Mouse (Mus musculus) limb, embryonic 11.5 days (tissue): ENCODE results near the gene Sobp. TPM values are rescaled to one million over a fixed set of nuclear protein-coding genes. Genes with fewer than 3 reads are reported as not detected.

Experiments used
- ATAC-seq: fragments of 200-750 bp; cut with Nextera tagmentation; 2 replicates; pipeline ENCODE4 v1.8.0; 2017; ENCODE audit warnings: low read depth; ENCODE audit not compliant: insufficient number of reproducible peaks, low FRiP score, low TSS enrichment
- DNase-seq: peaks from one replicate; pipeline ENCODE4 v3.0.0-alpha.2; 2015; ENCODE audit warnings: low spot score
- H3K27ac ChIP-seq: fragments of 300-500 bp; sonication (generic); replicated peaks from 2 replicates; pipeline ENCODE4 v1.5.1; 2014; ENCODE audit warnings: low read depth, mild to moderate bottlenecking, low read length
- H3K27me3 ChIP-seq: fragments of 300-500 bp; sonication (generic); 2 replicates; pipeline ENCODE4 v1.6.1; 2014; ENCODE audit warnings: mild to moderate bottlenecking, low read length, mixed read lengths; ENCODE audit not compliant: control insufficient read depth, insufficient read depth
- H3K36me3 ChIP-seq: fragments of 300-500 bp; sonication (generic); 2 replicates; pipeline ENCODE4 v1.6.1; 2014; ENCODE audit warnings: mild to moderate bottlenecking, low read length, moderate library complexity, mixed read lengths; ENCODE audit not compliant: control insufficient read depth, insufficient read depth
- H3K4me1 ChIP-seq: fragments of 300-500 bp; sonication (generic); 2 replicates; pipeline ENCODE4 v1.6.1; 2014; ENCODE audit warnings: low read length, mixed read lengths; ENCODE audit not compliant: control insufficient read depth, insufficient read depth
- H3K4me2 ChIP-seq: fragments of 300-500 bp; sonication (generic); 2 replicates; pipeline ENCODE4 v1.6.1; 2014; ENCODE audit warnings: low read depth, mild to moderate bottlenecking, moderate library complexity; ENCODE audit not compliant: severe bottlenecking
- H3K4me3 ChIP-seq: fragments of 300-500 bp; sonication (generic); 2 replicates; pipeline ENCODE4 v1.5.1; 2014; ENCODE audit warnings: low read depth, low read length
- H3K9ac ChIP-seq: fragments of 300-500 bp; sonication (generic); 2 replicates; pipeline ENCODE4 v1.6.1; 2014; ENCODE audit warnings: mild to moderate bottlenecking, low read length
- H3K9me3 ChIP-seq: fragments of 300-500 bp; sonication (generic); 2 replicates; pipeline ENCODE4 v1.6.1; 2016; ENCODE audit warnings: low read length; ENCODE audit not compliant: control insufficient read depth
- WGBS: fragments of 180-500 bp; shearing (Covaris S2); extraction: QIAGEN DNeasy Blood & Tissue Kit; methylation state at CpG from one replicate; pipeline ENCODE4 v1.1.7; 2014; 5-methylcytosine and 5-hydroxymethylcytosine counted together
- polyA plus RNA-seq: library from polyadenylated mRNA; unstranded; fragments of >200 nt; fragmentation: Nextera tagmentation; extraction: Ambion mirVana; gene quantifications from 2 replicates; pipeline ENCODE4 v1.2.1, GENCODE M21; 2014

Sobp gene
- polyA plus RNA-seq, 1 experiment from 2014 or later, result 3.9 TPM

DNA sequence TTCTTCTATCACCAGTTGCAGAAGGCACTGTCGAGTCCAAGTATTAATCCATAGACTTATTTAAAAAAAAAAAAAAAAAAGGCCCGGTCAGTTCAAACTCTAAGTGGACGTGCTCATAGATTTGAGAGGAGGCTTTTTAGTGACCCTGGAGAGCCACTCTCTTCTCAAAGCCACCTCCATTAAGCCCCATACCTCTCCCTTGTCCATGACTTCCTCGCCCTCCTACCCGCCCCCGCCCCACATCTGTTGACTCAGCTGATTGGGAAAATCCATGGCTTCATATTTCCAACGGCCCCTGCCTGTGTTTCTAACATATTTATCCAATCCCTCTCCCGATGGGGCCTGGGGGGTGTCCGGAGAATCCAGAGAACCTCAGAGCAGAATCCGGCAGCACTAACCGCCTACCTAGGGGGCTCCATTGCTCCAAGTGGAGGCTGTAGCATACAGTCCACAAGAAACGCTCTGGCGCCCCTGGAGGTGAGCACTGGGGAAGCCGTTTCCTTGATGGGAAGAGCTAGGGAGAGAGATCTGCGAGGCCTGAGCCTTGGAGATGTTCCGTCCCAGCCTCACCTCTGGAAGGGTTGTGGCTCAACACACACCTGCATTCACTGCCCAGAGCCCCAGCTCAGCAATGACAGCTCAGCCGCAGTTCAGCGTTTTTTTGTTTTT lies 201.7 kb downstream of the Sobp start:
- Histone ChIP-seq H3K4me2 (no peak overlapping the region), H3K9me3 (no peaks in the 10 kb centered on the region), H3K9ac (no peak overlapping the region), H3K36me3 (no peaks in the 10 kb centered on the region), H3K4me3 (no peak overlapping the region), H3K27me3 (no peaks in the 10 kb centered on the region), H3K27ac (no peak overlapping the region), H3K4me1 (0 out of 2 replicates have a peak, but pooled peaks cover 4% of the 10 kb centered on the region)
- no peak for ATAC-seq
- DNase-seq, result peak; percentile 87
- 31% methylated on average over 18 of the region's 18 CpGs for WGBS

DNA sequence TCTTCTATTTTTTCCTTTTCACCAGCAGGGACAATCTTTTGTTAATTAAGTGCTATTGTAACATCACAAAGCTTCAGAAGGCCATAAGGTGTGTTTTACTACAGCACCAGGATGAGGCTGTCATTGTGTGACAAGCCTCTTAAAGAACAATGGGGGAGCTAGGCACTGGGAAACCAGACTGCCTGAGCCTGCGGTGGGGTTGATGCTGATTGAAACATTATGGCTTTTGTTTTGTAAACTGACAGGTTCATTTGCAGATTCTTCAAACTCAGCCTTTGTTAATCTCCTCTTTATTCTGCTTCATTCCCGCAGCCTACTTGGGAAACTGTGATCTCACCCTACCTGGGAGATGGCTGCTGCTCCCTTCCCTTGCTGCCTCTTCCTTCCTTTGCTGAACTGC lies 206.0 kb downstream of the Sobp start:
- no peak overlapping the region for H3K4me2 ChIP-seq
- no peak for ATAC-seq
- 0 out of 2 replicates have a peak, but pooled peaks cover 4% of the 10 kb centered on the region for H3K4me1 ChIP-seq
- WGBS, result 24% methylated on average over 2 of the region's 2 CpGs
- no peaks in the 10 kb centered on the region for H3K9me3 ChIP-seq
- no peaks in the 10 kb centered on the region for H3K27me3 ChIP-seq
- DNase-seq, result no peak
- no peak overlapping the region for H3K9ac ChIP-seq
- no peaks in the 10 kb centered on the region for H3K36me3 ChIP-seq
- H3K27ac ChIP-seq, result no peak overlapping the region
- no peak overlapping the region for H3K4me3 ChIP-seq

DNA sequence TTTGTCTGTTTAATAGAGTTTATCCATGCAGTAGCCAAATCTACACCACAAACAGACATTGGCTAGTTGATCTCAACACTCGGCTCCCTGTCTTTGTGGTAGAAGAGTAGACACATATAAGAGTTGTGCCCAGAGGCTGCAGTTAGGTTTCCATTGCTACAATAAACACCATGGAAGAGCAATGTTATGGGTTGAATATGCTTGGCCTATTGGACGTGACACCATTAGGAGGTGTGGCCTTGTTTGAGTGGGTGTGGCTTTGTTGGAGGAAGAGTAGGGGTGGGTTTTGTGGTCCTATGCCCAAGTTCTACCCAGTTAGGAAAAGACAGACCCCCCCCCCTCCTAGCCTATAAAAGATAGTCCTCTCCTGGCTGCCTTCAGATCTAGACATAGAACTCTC lies 211.3 kb downstream of the Sobp start:
- Histone ChIP-seq H3K4me1 (peaks cover 11% of the 10 kb centered on the region), H3K36me3 (no peaks in the 10 kb centered on the region), H3K9me3 (no peaks in the 10 kb centered on the region), H3K4me3 (no peak overlapping the region), H3K27ac (no peak overlapping the region), H3K27me3 (no peaks in the 10 kb centered on the region), H3K9ac (no peak overlapping the region), H3K4me2 (no peak overlapping the region)
- WGBS, result 99% methylated on average over 2 of the region's 2 CpGs
- ATAC-seq (no peak), DNase-seq (no peak)

DNA sequence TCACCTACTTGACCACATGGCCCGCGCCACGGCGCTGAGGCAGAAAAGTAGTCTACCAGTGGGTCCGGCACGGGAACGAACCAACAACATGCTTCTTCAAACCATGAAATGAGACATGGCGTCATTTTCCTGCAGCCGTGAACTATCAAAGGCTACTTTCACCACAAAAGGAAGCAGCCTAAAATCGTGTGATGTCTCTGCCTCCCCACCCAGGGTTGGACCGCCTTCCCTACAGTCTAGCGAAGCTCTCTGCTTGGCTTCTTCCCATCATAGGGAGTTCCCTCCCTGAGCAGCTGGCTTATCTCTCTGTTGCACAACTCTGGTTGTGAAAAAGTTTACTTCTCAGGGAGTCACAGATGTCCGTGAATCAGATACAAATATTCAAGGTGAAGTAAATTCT lies 211.7 kb downstream of the Sobp start:
- H3K4me3 ChIP-seq, result no peak overlapping the region
- no peaks in the 10 kb centered on the region for H3K27me3 ChIP-seq
- no peak overlapping the region for H3K4me2 ChIP-seq
- H3K4me1 ChIP-seq, result peaks cover 11% of the 10 kb centered on the region
- no peaks in the 10 kb centered on the region for H3K36me3 ChIP-seq
- H3K27ac ChIP-seq, result no peak overlapping the region
- DNase-seq (no peak), ATAC-seq (no peak)
- no peaks in the 10 kb centered on the region for H3K9me3 ChIP-seq
- 88% methylated on average over 13 of the region's 13 CpGs for WGBS
- no peak overlapping the region for H3K9ac ChIP-seq

DNA sequence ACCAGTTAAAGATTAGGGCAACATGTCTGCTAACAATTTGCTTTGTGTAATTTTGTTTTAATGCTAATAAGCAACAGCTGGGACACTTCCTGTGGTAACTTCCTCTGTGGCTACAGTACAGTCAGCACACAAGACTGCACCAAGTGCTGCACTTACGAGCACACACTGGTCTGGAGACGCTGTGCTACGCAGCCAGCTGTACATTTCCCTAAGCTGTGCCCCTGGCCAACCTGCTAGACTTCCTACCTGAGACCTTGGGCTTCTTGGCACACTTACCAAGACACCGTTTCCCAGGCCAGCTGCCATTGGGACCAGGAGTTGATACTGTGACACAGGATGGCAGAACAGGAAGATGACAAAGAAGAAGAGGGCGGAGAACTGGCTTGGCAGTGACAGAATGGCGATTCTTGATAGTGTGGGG lies 212.1 kb downstream of the Sobp start:
- H3K4me1 ChIP-seq, result peaks cover 11% of the 10 kb centered on the region
- H3K27me3 ChIP-seq, result no peaks in the 10 kb centered on the region
- no peaks in the 10 kb centered on the region for H3K9me3 ChIP-seq
- H3K27ac ChIP-seq, result no peak overlapping the region
- peak overlapping the region; percentile 32; the same call in 1 of the 2 replicates for H3K9ac ChIP-seq
- no peaks in the 10 kb centered on the region for H3K36me3 ChIP-seq
- ATAC-seq, result no peak
- no peak overlapping the region for H3K4me3 ChIP-seq
- 54% methylated on average over 6 of the region's 6 CpGs for WGBS
- no peak for DNase-seq
- no peak overlapping the region for H3K4me2 ChIP-seq

DNA sequence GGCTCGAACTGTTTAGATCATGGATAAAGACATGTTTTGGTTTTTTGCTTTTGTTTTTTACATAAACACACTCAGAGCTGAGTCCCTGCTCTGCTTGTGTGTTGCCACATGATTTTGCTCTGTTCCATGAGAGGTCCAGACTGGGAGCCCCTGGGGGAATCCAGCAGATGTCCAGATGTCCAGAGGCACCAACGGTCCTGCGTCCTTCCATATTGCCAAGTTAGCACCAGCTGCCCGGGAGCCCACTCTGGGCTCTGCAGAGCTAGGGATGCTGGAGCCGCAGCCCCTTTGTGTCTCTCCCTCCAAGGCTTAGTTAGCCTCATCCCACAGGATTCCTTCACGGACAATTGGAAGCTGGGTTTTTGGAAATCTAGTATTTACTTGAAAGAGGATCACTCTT lies 212.6 kb downstream of the Sobp start:
- no peak overlapping the region for H3K4me2 ChIP-seq
- DNase-seq, result no peak
- peaks cover 11% of the 10 kb centered on the region for H3K4me1 ChIP-seq
- no peaks in the 10 kb centered on the region for H3K36me3 ChIP-seq
- H3K9ac ChIP-seq, result no peak overlapping the region
- no peak overlapping the region for H3K4me3 ChIP-seq
- WGBS, result 32% methylated on average over 6 of the region's 6 CpGs
- H3K9me3 ChIP-seq, result no peaks in the 10 kb centered on the region
- ATAC-seq, result no peak
- no peaks in the 10 kb centered on the region for H3K27me3 ChIP-seq
- H3K27ac ChIP-seq, result no peak overlapping the region

DNA sequence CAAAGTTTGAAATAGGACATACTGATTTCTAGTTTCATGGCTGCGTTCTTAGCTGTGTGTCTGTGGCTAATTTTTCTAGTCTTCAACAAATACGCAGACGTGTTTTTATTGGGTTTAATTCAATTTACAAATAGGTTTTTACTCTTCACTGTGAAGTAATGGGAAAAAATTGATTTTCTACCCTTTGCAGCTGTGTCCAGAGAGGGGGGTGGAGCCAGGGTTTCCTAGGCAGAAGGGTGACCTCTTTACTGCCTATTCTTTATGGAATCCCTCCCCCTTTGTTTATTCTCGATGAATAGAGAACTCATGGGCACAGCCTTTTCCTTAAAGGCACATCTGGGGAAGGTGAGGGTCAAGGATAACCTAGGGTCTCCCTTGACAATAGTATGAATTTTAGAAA lies 215.6 kb downstream of the Sobp start:
- ATAC-seq (no peak), DNase-seq (no peak)
- 66% methylated on average over 4 of the region's 4 CpGs for WGBS
- Histone ChIP-seq H3K4me1 (peaks cover 11% of the 10 kb centered on the region), H3K9ac (no peak overlapping the region), H3K36me3 (no peaks in the 10 kb centered on the region), H3K9me3 (no peaks in the 10 kb centered on the region), H3K27ac (no peak overlapping the region), H3K4me2 (peak overlapping the region; percentile 51; the same call in 1 of the 2 replicates), H3K27me3 (no peaks in the 10 kb centered on the region), H3K4me3 (no peak overlapping the region)

DNA sequence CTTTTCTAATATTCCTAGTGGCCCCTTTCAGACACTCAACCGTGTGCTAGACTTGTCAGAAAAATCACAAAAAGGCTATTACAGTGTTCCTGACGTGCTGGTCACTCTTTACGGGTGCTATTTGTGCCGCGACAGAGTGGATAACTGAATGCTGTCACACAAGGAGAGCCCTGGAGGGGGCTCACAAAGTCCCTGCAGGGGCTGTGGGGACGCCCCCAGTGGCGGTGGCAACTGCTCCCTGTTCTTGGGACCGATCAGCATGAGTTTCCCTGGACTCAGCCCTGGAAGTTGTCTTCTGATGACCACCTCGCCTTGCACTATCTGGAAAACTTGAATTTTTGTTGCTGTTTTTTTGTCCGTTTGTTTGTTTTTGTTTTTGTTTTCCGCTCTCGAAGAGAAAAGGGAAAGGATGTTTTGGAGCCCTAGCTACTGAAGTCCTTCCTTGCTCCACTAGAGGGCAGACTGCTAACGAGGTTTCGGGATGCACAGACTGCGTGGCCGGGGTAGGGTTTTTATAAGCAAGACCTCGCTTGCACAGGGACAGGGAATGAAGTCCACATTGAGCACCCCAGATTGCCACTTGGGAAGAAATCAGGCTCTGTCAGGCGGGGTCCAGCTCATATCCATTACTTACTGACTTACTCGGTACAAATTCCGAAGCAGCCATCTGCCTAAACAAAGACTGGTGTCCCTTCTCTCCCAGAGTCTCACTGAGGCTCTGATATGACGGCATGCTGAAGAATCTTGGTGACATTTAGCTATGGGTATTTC lies 216.3 kb downstream of the Sobp start:
- Histone ChIP-seq H3K4me3 (peak overlapping the region; percentile 27), H3K36me3 (no peaks in the 10 kb centered on the region), H3K4me2 (peak overlapping the region; percentile 51), H3K27me3 (no peaks in the 10 kb centered on the region), H3K9me3 (no peaks in the 10 kb centered on the region), H3K4me1 (peaks cover 11% of the 10 kb centered on the region), H3K27ac (no peak overlapping the region), H3K9ac (peak overlapping the region; percentile 61)
- DNase-seq, result peak; percentile 86
- 7% methylated on average over 21 of the region's 21 CpGs for WGBS
- ATAC-seq, result no peak
